Mouse (Mus musculus) midbrain, postnatal 0 days (tissue): ENCODE measurements around the gene Copg2. TPM values are rescaled to one million over a fixed set of nuclear protein-coding genes. Genes with fewer than 3 reads are reported as not detected.

Experiments used
- ATAC-seq: fragments of 200-750 bp; cut with Nextera tagmentation; 2 replicates; pipeline ENCODE4 v1.8.0; 2017; ENCODE audit warnings: moderate number of reproducible peaks, mild to moderate bottlenecking, moderate TSS enrichment, moderate library complexity; ENCODE audit not compliant: low FRiP score
- DNase-seq: peaks from one replicate; pipeline ENCODE4 v3.0.0-alpha.2; 2015; ENCODE audit warnings: low spot score
- H3K27ac ChIP-seq: fragments of 300-500 bp; sonication (generic); 2 replicates; pipeline ENCODE4 v1.5.1; 2014; ENCODE audit warnings: low read depth, mild to moderate bottlenecking, low read length, mixed read lengths
- H3K27me3 ChIP-seq: fragments of 300-500 bp; sonication (generic); 2 replicates; pipeline ENCODE4 v1.6.1; 2014; ENCODE audit warnings: low read length, control low read depth, mixed read lengths; ENCODE audit not compliant: insufficient read depth
- H3K36me3 ChIP-seq: fragments of 300-500 bp; sonication (generic); 2 replicates; pipeline ENCODE4 v1.6.1; 2014; ENCODE audit warnings: low read length, control low read depth, mixed read lengths; ENCODE audit not compliant: insufficient read depth
- H3K4me1 ChIP-seq: fragments of 300-500 bp; sonication (generic); 2 replicates; pipeline ENCODE4 v1.6.1; 2014; ENCODE audit warnings: mild to moderate bottlenecking, control low read depth, antibody characterized with exemption, low read length, mixed read lengths; ENCODE audit not compliant: insufficient read depth
- H3K4me2 ChIP-seq: fragments of 300-500 bp; sonication (generic); 2 replicates; pipeline ENCODE4 v1.6.1; 2014; ENCODE audit warnings: low read depth, mild to moderate bottlenecking, low read length, mixed read lengths; ENCODE audit not compliant: poor library complexity, severe bottlenecking
- H3K4me3 ChIP-seq: fragments of 300-500 bp; sonication (generic); 2 replicates; pipeline ENCODE4 v1.5.1; 2014; ENCODE audit warnings: low read depth, mild to moderate bottlenecking, low read length, moderate library complexity
- H3K9ac ChIP-seq: fragments of 300-500 bp; sonication (generic); replicated peaks from 2 replicates; pipeline ENCODE4 v1.6.1; 2014; ENCODE audit warnings: mild to moderate bottlenecking, low read length, moderate library complexity, mixed read lengths; ENCODE audit not compliant: poor library complexity, severe bottlenecking
- H3K9me3 ChIP-seq: fragments of 300-500 bp; sonication (generic); 2 replicates; pipeline ENCODE4 v1.6.1; 2016; ENCODE audit warnings: low read length, control low read depth
- CTCF ChIP-seq: IDR thresholded peaks from 2 replicates; pipeline ENCODE4 v1.5.1; 2016; ENCODE audit warnings: antibody characterized with exemption, mild to moderate bottlenecking
- WGBS: fragments of 180-500 bp; shearing (Covaris S2); extraction: QIAGEN DNeasy Blood & Tissue Kit; methylation state at CpG from one replicate; pipeline ENCODE4 v1.1.7; 2014; 5-methylcytosine and 5-hydroxymethylcytosine counted together
- polyA plus RNA-seq: library from polyadenylated mRNA; unstranded; fragments of >200 nt; fragmentation: Nextera tagmentation; extraction: Ambion mirVana; gene quantifications from 2 replicates; pipeline ENCODE4 v1.2.1, GENCODE M21; 2015
- total RNA-seq: library from RNA; depleted of rRNA; stranded (reverse); fragments of >200 nt; gene quantifications from 2 replicates; pipeline ENCODE4 v1.2.3, GENCODE M21; 2014; rRNA removed

Copg2 gene
- total RNA-seq (39.3 and 58.5 TPM in 2 replicates), polyA plus RNA-seq (30.0 and 34.5 TPM in 2 replicates)

DNA sequence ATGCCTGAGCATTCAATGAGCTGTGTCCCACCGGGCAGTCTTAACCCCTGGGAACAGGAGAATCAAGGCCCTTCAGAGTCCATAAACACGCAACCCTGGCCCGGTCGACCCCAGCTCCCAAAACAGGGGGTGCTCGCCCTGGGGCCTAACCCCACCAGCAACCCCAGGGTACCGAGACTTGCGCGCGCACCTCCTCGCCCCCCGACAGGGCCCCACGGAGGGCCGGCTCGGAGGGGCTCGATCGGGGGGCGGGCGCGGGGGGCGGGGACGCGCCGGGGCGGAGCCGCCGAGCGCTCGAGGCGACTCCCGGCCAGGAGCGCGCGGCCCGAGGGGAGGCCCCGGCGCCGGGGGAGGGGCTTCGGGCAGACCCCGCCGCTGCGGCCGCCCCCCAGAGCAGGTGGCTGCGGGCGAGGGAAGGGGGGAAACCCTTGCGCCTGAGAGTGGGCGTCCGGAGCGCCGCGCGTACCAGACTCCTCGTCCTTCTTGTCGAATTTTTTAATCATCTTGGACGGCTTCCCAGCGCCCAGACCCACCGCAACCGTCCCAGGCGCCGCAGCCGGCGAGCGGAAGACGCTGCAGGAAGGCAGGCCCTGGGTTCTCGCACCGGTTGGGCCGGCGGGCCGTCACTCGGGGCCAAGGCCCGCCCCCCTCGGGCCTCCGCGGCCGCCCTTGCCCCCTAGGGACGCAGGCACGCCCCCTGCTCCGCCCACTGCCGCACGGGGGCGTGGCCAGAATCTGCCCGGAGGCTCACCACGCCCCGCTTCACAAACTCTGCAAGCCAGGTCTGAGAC, at the start of gene Copg2:
Gene Copg2, minus strand, starts transcription at position 600 of the 791 bp plus-strand sequence.
- Histone ChIP-seq H3K36me3 (no peaks in the 10 kb centered on the region), H3K27ac (peak within 1 kb of the TSS; percentile 90), H3K4me3 (peak within 1 kb of the TSS; percentile 73), H3K4me1 (no peaks in the 10 kb centered on the region), H3K9me3 (no peaks in the 10 kb centered on the region), H3K9ac (peak within 1 kb of the TSS; percentile 91), H3K4me2 (peak within 1 kb of the TSS; percentile 55), H3K27me3 (no peaks in the 10 kb centered on the region)
- ATAC-seq (peak; percentile 97), DNase-seq (peak; percentile 94)
- WGBS = under 1% methylated on average over 75 of the region's 83 CpGs
- TF ChIP-seq CTCF = peak; percentile 52

DNA sequence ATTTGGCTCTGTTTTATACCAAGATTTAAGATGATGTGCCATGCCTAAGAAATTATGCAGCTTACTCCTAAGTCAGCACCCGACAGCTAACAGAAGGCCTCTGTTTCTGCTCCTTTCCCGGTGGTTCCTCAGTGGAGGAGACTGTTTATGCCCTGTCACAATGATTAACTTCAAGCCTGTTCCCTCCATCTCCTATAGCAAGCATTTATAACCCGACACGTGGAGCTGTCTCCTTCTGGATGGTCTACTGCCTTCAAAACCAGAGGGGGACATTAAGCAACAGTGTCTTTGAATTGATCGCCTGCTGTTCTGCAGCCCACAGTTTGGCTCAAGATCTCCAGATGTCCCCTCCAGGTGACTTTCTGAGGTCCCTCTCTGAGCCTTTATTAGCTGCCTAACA, 42.7 kb upstream of the Copg2 start:
- no peak for DNase-seq
- 47% methylated on average over 5 of the region's 5 CpGs for WGBS
- H3K36me3 ChIP-seq = no peaks in the 10 kb centered on the region
- no peak overlapping the region for H3K27ac ChIP-seq
- H3K9ac ChIP-seq = no peak overlapping the region
- H3K27me3 ChIP-seq = no peaks in the 10 kb centered on the region
- no peak overlapping the region for H3K4me2 ChIP-seq
- no peak for ATAC-seq
- no peaks in the 10 kb centered on the region for H3K4me1 ChIP-seq
- no peak for TF ChIP-seq CTCF
- H3K9me3 ChIP-seq = no peaks in the 10 kb centered on the region
- H3K4me3 ChIP-seq = no peak overlapping the region

DNA sequence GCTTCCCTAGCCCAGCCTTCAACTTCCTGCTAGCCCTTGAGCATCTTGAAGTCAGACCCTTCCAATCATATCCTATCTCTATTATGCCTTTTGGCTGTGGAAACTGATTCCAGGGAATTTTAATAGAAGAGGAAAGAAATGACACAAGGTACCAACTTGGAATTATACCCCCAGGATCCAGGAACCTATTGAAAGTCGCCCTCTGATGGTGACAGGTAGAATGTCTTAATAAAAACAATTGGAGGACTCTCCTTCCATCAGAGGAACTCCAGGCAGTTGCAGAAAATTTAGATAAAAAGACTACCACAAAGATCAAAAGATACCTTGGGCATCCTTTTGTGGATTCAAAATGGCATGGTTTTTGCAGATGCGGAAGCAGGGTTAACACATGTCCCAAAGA, 26.2 kb upstream of the Copg2 start:
- Histone ChIP-seq H3K4me1 (peaks cover 5% of the 10 kb centered on the region), H3K4me2 (no peak overlapping the region), H3K9me3 (no peaks in the 10 kb centered on the region), H3K27me3 (no peaks in the 10 kb centered on the region), H3K36me3 (no peaks in the 10 kb centered on the region), H3K27ac (no peak overlapping the region), H3K9ac (no peak overlapping the region), H3K4me3 (no peak overlapping the region)
- DNase-seq (no peak), ATAC-seq (no peak)
- 40% methylated on average over 2 of the region's 2 CpGs for WGBS
- peak; percentile 47 for TF ChIP-seq CTCF

DNA sequence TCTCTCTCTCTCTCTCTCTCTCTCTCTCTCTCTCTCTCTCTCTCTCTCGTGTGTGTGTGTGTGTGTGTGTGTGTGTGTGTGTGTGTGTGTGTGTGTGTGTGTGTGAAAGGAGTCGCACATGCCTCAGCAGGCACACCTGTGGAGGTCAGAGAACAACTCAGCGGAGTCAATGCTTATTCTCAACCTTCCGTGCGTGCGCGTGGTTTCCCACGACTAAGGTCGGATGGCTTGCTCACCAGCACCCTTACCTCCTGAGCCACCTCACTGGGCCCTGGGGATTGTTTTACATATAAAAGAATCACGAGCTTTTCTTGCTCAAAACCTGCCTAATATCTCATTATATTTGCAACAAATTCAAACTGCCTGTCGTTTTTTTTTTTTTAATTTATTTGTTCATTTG, 25.2 kb upstream of the Copg2 start:
- no peaks in the 10 kb centered on the region for H3K9me3 ChIP-seq
- peaks cover 5% of the 10 kb centered on the region for H3K4me1 ChIP-seq
- DNase-seq = no peak
- H3K4me2 ChIP-seq = peak overlapping the region; percentile 61
- no peak for ATAC-seq
- H3K9ac ChIP-seq = no peak overlapping the region
- WGBS = 66% methylated on average over 10 of the region's 11 CpGs
- no peaks in the 10 kb centered on the region for H3K36me3 ChIP-seq
- H3K27me3 ChIP-seq = no peaks in the 10 kb centered on the region
- TF ChIP-seq CTCF = no peak
- peak overlapping the region; percentile 33; the same call in 1 of the 2 replicates for H3K4me3 ChIP-seq
- no peak overlapping the region for H3K27ac ChIP-seq

DNA sequence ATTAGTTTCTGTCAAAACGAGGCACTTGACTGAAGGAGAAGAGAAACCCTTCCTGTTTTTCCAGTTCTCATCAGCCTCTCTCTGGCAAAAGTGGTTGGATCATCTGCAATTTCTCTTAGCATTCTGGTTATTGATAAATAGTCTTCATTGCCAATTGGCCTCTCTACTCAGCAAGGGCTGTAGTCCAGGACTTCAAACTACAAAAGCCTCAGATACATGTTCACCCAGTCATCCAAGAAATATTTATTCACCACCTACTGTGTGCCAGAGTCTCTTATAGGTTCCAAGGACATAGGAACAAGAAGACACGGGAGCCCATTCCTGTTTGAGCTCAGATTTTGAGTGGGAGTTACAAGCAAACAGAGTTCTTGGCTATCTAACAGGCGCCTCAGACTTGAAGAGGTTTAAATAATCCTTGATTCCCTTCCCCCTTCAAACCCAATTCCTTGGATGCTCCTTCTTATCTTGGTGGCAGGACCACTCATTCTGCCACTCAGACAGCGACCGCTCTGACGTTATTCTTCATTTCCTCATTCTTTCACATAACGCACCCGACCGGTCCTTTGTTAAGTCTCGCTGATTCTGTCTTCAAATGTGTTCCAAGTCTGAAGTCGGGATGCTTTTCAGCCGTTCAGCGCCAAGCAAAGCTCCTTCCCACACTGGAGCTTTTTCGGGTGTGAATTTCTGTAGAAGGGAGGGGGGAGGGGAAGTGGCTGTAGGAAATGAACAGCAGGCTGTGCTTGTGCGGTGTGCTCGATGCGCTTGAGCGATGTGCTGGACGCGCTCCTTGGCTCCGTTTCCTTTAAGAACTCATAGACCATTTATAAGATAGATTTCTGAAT, 24.5 kb upstream of the Copg2 start:
- peaks cover 5% of the 10 kb centered on the region for H3K4me1 ChIP-seq
- peak overlapping the region; percentile 61 for H3K4me2 ChIP-seq
- H3K27me3 ChIP-seq = no peaks in the 10 kb centered on the region
- H3K27ac ChIP-seq = peak overlapping the region; percentile 26; the same call in 1 of the 2 replicates
- H3K4me3 ChIP-seq = peak overlapping the region; percentile 33
- WGBS = 22% methylated on average over 21 of the region's 21 CpGs
- no peak for TF ChIP-seq CTCF
- H3K9ac ChIP-seq = peak overlapping the region; percentile 55
- DNase-seq = peak; percentile 68
- H3K36me3 ChIP-seq = no peaks in the 10 kb centered on the region
- ATAC-seq = peak; percentile 52; the same call in 1 of the 2 replicates
- no peaks in the 10 kb centered on the region for H3K9me3 ChIP-seq

DNA sequence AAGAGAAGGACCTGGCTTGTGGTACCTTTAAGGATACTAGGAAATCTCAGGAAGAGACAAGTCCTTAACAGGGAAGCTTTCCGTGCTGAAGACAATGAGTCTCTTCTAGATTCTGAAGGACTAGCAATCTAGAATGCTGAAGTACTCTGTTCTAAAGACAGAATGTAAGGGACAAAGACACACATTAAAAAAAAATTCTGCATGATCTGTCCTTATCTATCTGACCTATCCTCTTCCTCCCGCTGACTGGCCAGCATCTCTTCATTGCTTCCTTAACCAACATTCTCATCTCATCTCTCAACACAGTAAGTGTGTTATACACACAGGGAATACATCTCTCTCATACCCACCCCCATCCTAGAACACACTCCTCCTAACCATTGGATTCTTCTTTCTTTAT, 18.9 kb upstream of the Copg2 start, which contains the start of gene Tsga13:
Gene Tsga13, minus strand, starts transcription at position 101 of the 400 bp plus-strand sequence.
- 97% methylated on average over 2 of the region's 2 CpGs for WGBS
- H3K27me3 ChIP-seq = no peaks in the 10 kb centered on the region

More for the DNA sequence above, 18.9 kb upstream of the Copg2 start, which contains the start of gene Tsga13:
- Histone ChIP-seq H3K4me1 (no peaks in the 10 kb centered on the region), H3K4me2 (no peak within 1 kb of the TSS), H3K36me3 (no peaks in the 10 kb centered on the region), H3K9ac (no peak within 1 kb of the TSS), H3K9me3 (no peaks in the 10 kb centered on the region), H3K27ac (no peak within 1 kb of the TSS), H3K4me3 (no peak within 1 kb of the TSS)
- no peak for TF ChIP-seq CTCF
- no peak for ATAC-seq
- DNase-seq = no peak
